Mouse (Mus musculus) lung, postnatal 0 days (tissue): ENCODE measurements at regions not wholly inside any gene's neighbourhood (a gene's known extent, or its start where the extent isn't known, plus 50 kb on each side); places are given as distances from the start of the nearest gene placed in this dataset.

Experiments used
- CTCF ChIP-seq: IDR thresholded peaks from 2 replicates; pipeline ENCODE4 v1.5.1; 2016; ENCODE audit warnings: antibody characterized with exemption, mild to moderate bottlenecking
- EP300 ChIP-seq: IDR thresholded peaks from 2 replicates; pipeline ENCODE4 v1.6.1; 2016; ENCODE audit warnings: antibody characterized with exemption, mild to moderate bottlenecking, control low read depth

DNA sequence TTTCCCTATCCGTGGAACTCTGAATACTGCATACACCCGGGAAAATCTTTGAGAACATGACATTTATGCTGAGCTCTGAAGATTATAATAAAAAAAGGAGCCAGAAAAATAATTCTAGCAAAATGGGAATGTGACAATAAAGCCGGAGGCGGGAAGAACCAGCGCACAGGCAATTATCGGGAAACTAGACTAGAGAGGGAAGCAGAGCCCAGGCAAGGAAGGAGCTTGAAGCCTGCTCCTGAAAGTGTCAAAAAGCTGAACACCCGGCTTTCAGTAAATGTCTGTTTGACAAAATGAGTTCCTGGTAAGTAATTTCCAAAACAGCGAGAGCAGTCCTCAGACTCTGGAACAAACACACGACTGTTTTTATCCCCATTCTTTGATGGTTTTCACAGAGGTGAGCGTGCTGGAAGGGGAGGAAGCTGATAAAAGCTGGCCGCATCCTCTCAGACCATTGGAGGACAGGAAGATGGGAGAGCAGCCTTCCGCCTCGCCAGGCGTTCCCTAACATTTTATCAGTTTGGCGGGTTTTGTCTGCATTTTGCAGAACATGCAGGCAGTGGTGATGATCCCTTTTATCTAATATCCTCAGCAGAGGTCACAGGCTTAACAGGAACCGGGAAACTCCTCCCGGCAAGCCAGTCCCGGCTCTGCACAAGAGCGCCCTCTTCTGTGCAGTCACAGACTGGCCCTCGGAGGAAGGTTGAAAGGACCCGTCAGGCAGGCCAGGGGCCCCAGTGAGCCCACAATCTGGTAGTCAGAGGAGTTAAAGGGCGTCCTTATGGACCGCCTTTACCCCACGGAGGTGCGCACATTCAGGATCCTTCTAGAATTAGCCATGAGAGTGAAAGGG lies 201.3 kb upstream of the 1700056E22Rik start:
- TF ChIP-seq CTCF (peak; percentile 96), EP300 (no peak)
